Mouse (Mus musculus) spleen, adult 2 months (tissue): ENCODE results near the gene Inhbe.

ENCODE experiments used
- CTCF ChIP-seq: fragments of 200-500 bp; IDR thresholded peaks from 2 replicates; pipeline ENCODE4 v1.5.1; 2011; ENCODE audit warnings: mild to moderate bottlenecking, inconsistent platforms; ENCODE audit not compliant: insufficient read depth, insufficient read length, insufficient replicate concordance; ENCODE audit errors: extremely low read depth
- POLR2A ChIP-seq: fragments of 200-500 bp; IDR thresholded peaks from 2 replicates; pipeline ENCODE4 v1.6.1; 2011; ENCODE audit warnings: low read depth, low read length, inconsistent platforms

GRCm38 (mm10) chr10:127346173-127346572 is 8.0 kb downstream of the Inhbe start:
- TF ChIP-seq POLR2A: no peak
- TF ChIP-seq CTCF: no peak
